Mouse (Mus musculus) effector memory CD4-positive, alpha-beta T cell, adult 5 months (primary cell): ENCODE results near the gene Cnga2. TPM values are rescaled to one million over a fixed set of nuclear protein-coding genes. Genes with fewer than 3 reads are reported as not detected.

Experiments
- polyA plus RNA-seq: library from polyadenylated mRNA; unstranded; fragments of 100-300 nt; shearing (Covaris generic); gene quantifications from one replicate; pipeline ENCODE4 v1.2.1, GENCODE M21; 2017

Gene Cnga2
- polyA plus RNA-seq = not detected

DNA sequence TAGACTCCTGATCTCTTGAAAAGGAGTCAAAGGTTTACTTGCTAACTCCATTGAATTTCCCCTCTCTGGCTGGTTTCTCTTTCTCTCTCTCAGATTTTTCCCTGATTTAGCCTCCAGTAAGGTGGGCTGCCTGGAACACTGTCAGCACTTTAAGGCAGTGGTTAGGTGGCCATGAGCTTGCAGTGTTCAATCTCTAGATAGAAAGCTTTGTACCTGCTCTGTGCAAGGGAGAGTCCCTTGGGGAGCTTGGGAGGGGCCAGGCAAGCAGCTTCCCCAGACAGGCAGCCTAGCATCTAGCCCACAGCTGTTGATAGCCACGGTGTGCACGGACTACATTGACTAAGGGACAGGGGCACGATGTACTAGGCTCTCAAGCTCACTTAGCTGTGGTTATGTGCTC lies at the start of gene Cnga2:
TSS of gene Cnga2 (plus strand) at position 301 of the 400 bp plus-strand sequence.

DNA sequence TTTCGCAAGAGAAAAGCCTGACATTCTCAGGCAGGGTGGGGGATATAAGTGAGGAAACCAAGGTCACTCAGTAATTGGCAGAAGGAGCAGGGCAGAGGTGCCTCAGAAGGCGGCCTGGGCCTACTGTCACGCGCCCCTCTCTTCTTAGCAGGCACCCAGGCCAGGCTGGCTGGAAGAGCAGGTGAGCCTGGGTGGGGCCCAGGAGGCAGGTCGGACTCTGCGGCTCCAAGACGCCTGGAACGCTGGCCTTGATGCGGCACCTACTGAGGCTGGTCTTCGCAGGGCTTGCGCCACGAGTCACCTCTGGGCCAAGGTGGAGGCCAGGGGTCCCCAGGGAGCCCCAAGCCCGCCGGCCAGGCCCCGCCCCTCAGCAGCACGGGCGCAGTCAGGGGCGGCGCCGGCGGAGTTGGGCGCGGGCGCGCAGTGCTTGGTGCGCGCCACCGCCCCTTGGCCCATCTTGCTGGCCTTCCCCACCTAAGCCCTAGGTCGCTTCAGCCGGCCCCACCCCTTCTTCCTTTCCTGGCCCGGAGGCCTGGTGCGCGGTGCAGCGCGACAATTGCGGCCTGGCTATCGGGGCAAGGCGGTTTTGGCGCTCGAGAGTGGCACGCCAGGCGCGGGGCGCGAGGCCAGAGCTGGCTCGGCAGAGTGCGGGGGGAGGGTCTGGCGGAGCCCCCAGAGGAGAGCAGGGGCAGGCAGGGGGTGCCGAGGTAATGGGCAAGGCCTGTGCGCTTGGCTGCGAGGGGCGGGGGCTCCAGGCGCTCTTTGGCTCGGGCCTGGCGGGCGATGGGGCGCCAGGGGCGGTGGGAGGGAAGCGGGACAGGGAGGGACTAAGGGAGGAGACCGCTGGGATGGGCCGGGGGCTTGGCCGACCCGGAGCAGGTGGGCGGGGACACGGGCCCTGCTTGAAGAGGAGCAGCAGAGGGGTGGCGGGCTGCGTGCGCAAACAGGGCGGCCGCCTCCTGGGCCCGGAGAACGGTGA lies 29.3 kb upstream of the Cnga2 start, which contains the start of gene Prrg3:
TSS of gene Prrg3 (plus strand) at position 552 of the 979 bp plus-strand sequence.

DNA sequence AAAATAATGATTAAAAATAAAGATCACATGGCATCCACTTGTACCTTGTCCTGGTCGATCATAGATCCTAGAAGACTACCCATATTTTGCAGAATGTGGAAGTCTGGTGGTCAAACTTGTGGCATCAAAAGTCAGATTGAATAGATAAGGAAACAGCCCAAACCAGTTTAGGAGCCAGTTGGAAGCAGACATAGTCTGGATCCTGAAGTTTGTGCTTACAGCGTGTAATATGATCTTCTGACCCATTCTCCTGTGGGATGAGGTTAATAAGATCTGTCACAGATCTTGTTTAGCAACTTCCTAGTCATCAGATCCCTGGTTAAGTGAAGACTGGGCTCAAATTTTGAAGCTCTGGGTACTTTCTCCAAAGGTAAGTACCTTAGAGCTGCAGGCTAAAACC lies 19.0 kb upstream of the Cnga2 start, which contains the start of gene Fate1:
TSS of gene Fate1 (plus strand) at position 301 of the 400 bp plus-strand sequence.

Other genes starting within 250 kb of the Cnga2 start
- gene Vma21, start 175.9 kb upstream of the Cnga2 start, polyA plus RNA-seq = 25.7 TPM
- gene Gm1141, start 70.8 kb upstream of the Cnga2 start, polyA plus RNA-seq = not detected
- not detected for gene Prrg3, start 29.2 kb upstream of the Cnga2 start, polyA plus RNA-seq
- not detected for gene Fate1, start 18.9 kb upstream of the Cnga2 start, polyA plus RNA-seq
- not detected for gene Magea4, start 230.2 kb downstream of the Cnga2 start, polyA plus RNA-seq